Mouse (Mus musculus): ENCODE measurements around the gene Dlg5. TPM values are rescaled to one million over a fixed set of nuclear protein-coding genes. Genes with fewer than 3 reads are reported as not detected.

Dlg5 gene
- polyA plus RNA-seq, 1 experiment = 16.5 TPM

GRCm38 (mm10) chr14:24196947-24197346 lies 48.8 kb downstream of the Dlg5 start:
- H3K79me2 ChIP-seq (ENCODE audit: control insufficient read depth, insufficient read depth) = no peaks in the 10 kb centered on the region
- TF ChIP-seq CEBPB (IDR thresholded peaks at IDR 0.05; ENCODE audit: insufficient read depth, poor library complexity, severe bottlenecking) (no peak), SRF (IDR thresholded peaks at IDR 0.05; ENCODE audit: control insufficient read depth, insufficient read length, low read depth) (no peak), USF1 (IDR thresholded peaks at IDR 0.05; ENCODE audit: low read depth) (no peak), E2F4 (IDR thresholded peaks at IDR 0.05; ENCODE audit: insufficient read depth) (no peak), TCF12 (IDR thresholded peaks at IDR 0.05; ENCODE audit: insufficient read depth, poor library complexity, severe bottlenecking) (no peak), TCF3 (IDR thresholded peaks at IDR 0.05; ENCODE audit: insufficient read length, low read depth) (no peak), MYOG (IDR thresholded peaks at IDR 0.05; ENCODE audit: control insufficient read depth in 1 of 3, insufficient read depth in 1 of 3, insufficient read length in 2 of 3, low read depth in 2 of 3) (no peak), MAX (IDR thresholded peaks at IDR 0.05; ENCODE audit: low read depth) (no peak), POLR2A (IDR thresholded peaks at IDR 0.05; ENCODE audit: insufficient read length, low read depth) (no peak), MYOD1 (IDR thresholded peaks at IDR 0.05; ENCODE audit: control insufficient read depth in 1 of 3, insufficient read length in 2 of 3, low read depth in 2 of 3) (no peak), REST (IDR thresholded peaks at IDR 0.05; ENCODE audit: insufficient read depth, insufficient read length) (no peak), POLR2AphosphoS2 (IDR thresholded peaks at IDR 0.05; ENCODE audit: insufficient read length, low read depth) (no peak)

GRCm38 (mm10) chr14:24190131-24190530 lies 55.6 kb downstream of the Dlg5 start:
- H3K4me2 ChIP-seq (ENCODE audit: low read depth) = no peak overlapping the region
- H3K27me3 ChIP-seq (ENCODE audit: control insufficient read depth, insufficient read depth, insufficient read length) = no peaks in the 10 kb centered on the region
- H3K4me3 ChIP-seq = no peak overlapping the region
- no peaks in the 10 kb centered on the region for H3K36me3 ChIP-seq (ENCODE audit: control insufficient read depth, insufficient read depth)
- no peak overlapping the region for H3ac ChIP-seq (ENCODE audit: control insufficient read depth, insufficient read length)
- no peaks in the 10 kb centered on the region for H3K79me2 ChIP-seq (ENCODE audit: control insufficient read depth, insufficient read depth)
- TF ChIP-seq POLR2AphosphoS2 (IDR thresholded peaks at IDR 0.05; ENCODE audit: insufficient read length, low read depth) = no peak
- no peak for TF ChIP-seq CEBPB (IDR thresholded peaks at IDR 0.05; ENCODE audit: insufficient read depth, poor library complexity, severe bottlenecking)
- no peak for TF ChIP-seq TCF3 (IDR thresholded peaks at IDR 0.05; ENCODE audit: insufficient read length, low read depth)
- TF ChIP-seq SRF (IDR thresholded peaks at IDR 0.05; ENCODE audit: control insufficient read depth, insufficient read length, low read depth) = no peak
- TF ChIP-seq REST (IDR thresholded peaks at IDR 0.05; ENCODE audit: insufficient read depth, insufficient read length) = no peak
- no peak for TF ChIP-seq USF1 (IDR thresholded peaks at IDR 0.05; ENCODE audit: low read depth)
- no peak for TF ChIP-seq TCF12 (IDR thresholded peaks at IDR 0.05; ENCODE audit: insufficient read depth, poor library complexity, severe bottlenecking)
- no peak for TF ChIP-seq E2F4 (IDR thresholded peaks at IDR 0.05; ENCODE audit: insufficient read depth)
- TF ChIP-seq POLR2A (IDR thresholded peaks at IDR 0.05; ENCODE audit: insufficient read length, low read depth) = no peak

More at GRCm38 (mm10) chr14:24196947-24197346, 48.8 kb downstream of the Dlg5 start:
- H3K27me3 ChIP-seq (ENCODE audit: control insufficient read depth, insufficient read depth, insufficient read length) = no peaks in the 10 kb centered on the region
- H3K4me3 ChIP-seq = no peak overlapping the region
- H3K4me2 ChIP-seq (ENCODE audit: low read depth) = no peak overlapping the region
- no peaks in the 10 kb centered on the region for H3K36me3 ChIP-seq (ENCODE audit: control insufficient read depth, insufficient read depth)
- no peak overlapping the region for H3ac ChIP-seq (ENCODE audit: control insufficient read depth, insufficient read length)

- H3K36me3 ChIP-seq (ENCODE audit: control insufficient read depth, insufficient read depth) = no peaks in the 10 kb centered on the region
- TF ChIP-seq MYOG (IDR thresholded peaks at IDR 0.05; ENCODE audit: control insufficient read depth in 1 of 3, insufficient read depth in 1 of 3, insufficient read length in 2 of 3, low read depth in 2 of 3) = no peak
- TF ChIP-seq CEBPB (IDR thresholded peaks at IDR 0.05; ENCODE audit: insufficient read depth, poor library complexity, severe bottlenecking) = no peak
- TF ChIP-seq E2F4 (IDR thresholded peaks at IDR 0.05; ENCODE audit: insufficient read depth) = no peak
- TF ChIP-seq REST (IDR thresholded peaks at IDR 0.05; ENCODE audit: insufficient read depth, insufficient read length) = no peak
- TF ChIP-seq USF1 (IDR thresholded peaks at IDR 0.05; ENCODE audit: low read depth) = no peak
- TF ChIP-seq MAX (IDR thresholded peaks at IDR 0.05; ENCODE audit: low read depth) = no peak
- no peak for TF ChIP-seq POLR2AphosphoS2 (IDR thresholded peaks at IDR 0.05; ENCODE audit: insufficient read length, low read depth)
- no peak for TF ChIP-seq SRF (IDR thresholded peaks at IDR 0.05; ENCODE audit: control insufficient read depth, insufficient read length, low read depth)
- no peak for TF ChIP-seq TCF12 (IDR thresholded peaks at IDR 0.05; ENCODE audit: insufficient read depth, poor library complexity, severe bottlenecking)
- TF ChIP-seq MYOD1 (IDR thresholded peaks at IDR 0.05; ENCODE audit: control insufficient read depth in 1 of 3, insufficient read length in 2 of 3, low read depth in 2 of 3) = no peak
- no peak for TF ChIP-seq TCF3 (IDR thresholded peaks at IDR 0.05; ENCODE audit: insufficient read length, low read depth)
- no peak for TF ChIP-seq POLR2A (IDR thresholded peaks at IDR 0.05; ENCODE audit: insufficient read length, low read depth)
Measured at GRCm38 (mm10) chr14:24189598-24189997, 56.1 kb downstream of the Dlg5 start.

GRCm38 (mm10) chr14:24185514-24185913 lies 60.2 kb downstream of the Dlg5 start:
- Histone ChIP-seq H3K79me2 (ENCODE audit: control insufficient read depth, insufficient read depth) (no peaks in the 10 kb centered on the region), H3K36me3 (ENCODE audit: control insufficient read depth, insufficient read depth) (no peaks in the 10 kb centered on the region), H3K27me3 (ENCODE audit: control insufficient read depth, insufficient read depth, insufficient read length) (no peaks in the 10 kb centered on the region), H3K4me2 (ENCODE audit: low read depth) (no peak overlapping the region), H3K4me3 (no peak overlapping the region), H3ac (ENCODE audit: control insufficient read depth, insufficient read length) (no peak overlapping the region)
- no peak for TF ChIP-seq MYOG (IDR thresholded peaks at IDR 0.05; ENCODE audit: control insufficient read depth in 1 of 3, insufficient read depth in 1 of 3, insufficient read length in 2 of 3, low read depth in 2 of 3)
- no peak for TF ChIP-seq MYOD1 (IDR thresholded peaks at IDR 0.05; ENCODE audit: control insufficient read depth in 1 of 3, insufficient read length in 2 of 3, low read depth in 2 of 3)
- no peak for TF ChIP-seq TCF12 (IDR thresholded peaks at IDR 0.05; ENCODE audit: insufficient read depth, poor library complexity, severe bottlenecking)
- TF ChIP-seq E2F4 (IDR thresholded peaks at IDR 0.05; ENCODE audit: insufficient read depth) = no peak
- TF ChIP-seq SRF (IDR thresholded peaks at IDR 0.05; ENCODE audit: control insufficient read depth, insufficient read length, low read depth) = no peak
- TF ChIP-seq POLR2AphosphoS2 (IDR thresholded peaks at IDR 0.05; ENCODE audit: insufficient read length, low read depth) = no peak
- no peak for TF ChIP-seq MAX (IDR thresholded peaks at IDR 0.05; ENCODE audit: low read depth)
- TF ChIP-seq USF1 (IDR thresholded peaks at IDR 0.05; ENCODE audit: low read depth) = no peak
- no peak for TF ChIP-seq REST (IDR thresholded peaks at IDR 0.05; ENCODE audit: insufficient read depth, insufficient read length)
- no peak for TF ChIP-seq TCF3 (IDR thresholded peaks at IDR 0.05; ENCODE audit: insufficient read length, low read depth)
- TF ChIP-seq POLR2A (IDR thresholded peaks at IDR 0.05; ENCODE audit: insufficient read length, low read depth) = no peak
- no peak for TF ChIP-seq CEBPB (IDR thresholded peaks at IDR 0.05; ENCODE audit: insufficient read depth, poor library complexity, severe bottlenecking)

More at GRCm38 (mm10) chr14:24189598-24189997, 56.1 kb downstream of the Dlg5 start:
- no peaks in the 10 kb centered on the region for H3K27me3 ChIP-seq (ENCODE audit: control insufficient read depth, insufficient read depth, insufficient read length)
- no peak overlapping the region for H3ac ChIP-seq (ENCODE audit: control insufficient read depth, insufficient read length)
- no peaks in the 10 kb centered on the region for H3K79me2 ChIP-seq (ENCODE audit: control insufficient read depth, insufficient read depth)
- no peak overlapping the region for H3K4me3 ChIP-seq
- H3K4me2 ChIP-seq (ENCODE audit: low read depth) = no peak overlapping the region

Data from myocyte (in vitro differentiated cells).